Mouse (Mus musculus): ENCODE results near the gene Dnali1. TPM values are rescaled to one million over a fixed set of nuclear protein-coding genes. Genes with fewer than 3 reads are reported as not detected.

Gene Dnali1
- polyA plus RNA-seq, 1 experiment from 2014 or later: 0.28 TPM

- DNase-seq (ENCODE audit: low spot score): no peak
- Histone ChIP-seq H3K36me3 (no peaks in the 10 kb centered on the region), H3K27ac (no peak overlapping the region), H3K27me3 (ENCODE audit: insufficient read depth, poor library complexity, severe bottlenecking) (peaks cover 19% of the 10 kb centered on the region), H3K4me3 (no peak overlapping the region), H3K4me1 (no peaks in the 10 kb centered on the region), H3K9me3 (no peaks in the 10 kb centered on the region)
- 81% methylated on average over 11 of the region's 11 CpGs for WGBS
Measured at GRCm38 (mm10) chr4:125017431-125017830, 48.1 kb downstream of the Dnali1 start.

- no peaks in the 10 kb centered on the region for H3K9me3 ChIP-seq
- peaks cover 23% of the 10 kb centered on the region for H3K27me3 ChIP-seq (ENCODE audit: insufficient read depth, poor library complexity, severe bottlenecking)
- H3K27ac ChIP-seq: no peak within 1 kb of the TSS
- 81% methylated on average over 10 of the region's 10 CpGs for WGBS
- DNase-seq (ENCODE audit: low spot score): no peak
- no peaks in the 10 kb centered on the region for H3K4me1 ChIP-seq
- no peaks in the 10 kb centered on the region for H3K36me3 ChIP-seq
- H3K4me3 ChIP-seq: no peak within 1 kb of the TSS
Measured at GRCm38 (mm10) chr4:125015806-125016635, 49.5 kb downstream of the Dnali1 start, which contains the start of gene Gnl2. Gnl2 (plus strand) TSS chr4:125016585.

- H3K27ac ChIP-seq: no peak overlapping the region
- 60% methylated on average over 8 of the region's 8 CpGs for WGBS
- no peak overlapping the region for H3K4me3 ChIP-seq
- DNase-seq (ENCODE audit: low spot score): no peak
- H3K27me3 ChIP-seq (ENCODE audit: insufficient read depth, poor library complexity, severe bottlenecking): peaks cover 72% of the 10 kb centered on the region
- no peaks in the 10 kb centered on the region for H3K36me3 ChIP-seq
- peaks cover 6% of the 10 kb centered on the region for H3K4me1 ChIP-seq
- H3K9me3 ChIP-seq: no peaks in the 10 kb centered on the region
Measured at GRCm38 (mm10) chr4:125008712-125009111, 56.8 kb downstream of the Dnali1 start.

GRCm38 (mm10) chr4:125008220-125008619 lies 57.3 kb downstream of the Dnali1 start:
- Histone ChIP-seq H3K4me3 (no peak overlapping the region), H3K36me3 (no peaks in the 10 kb centered on the region), H3K9me3 (no peaks in the 10 kb centered on the region), H3K27ac (no peak overlapping the region), H3K4me1 (peaks cover 6% of the 10 kb centered on the region), H3K27me3 (ENCODE audit: insufficient read depth, poor library complexity, severe bottlenecking) (peaks cover 77% of the 10 kb centered on the region)
- 62% methylated on average over 6 of the region's 6 CpGs for WGBS
- DNase-seq (ENCODE audit: low spot score): no peak

- H3K9me3 ChIP-seq: no peaks in the 10 kb centered on the region
- H3K36me3 ChIP-seq: no peaks in the 10 kb centered on the region
- H3K4me3 ChIP-seq: no peak overlapping the region
- no peak for DNase-seq (ENCODE audit: low spot score)
- H3K4me1 ChIP-seq: peaks cover 11% of the 10 kb centered on the region
- no peak overlapping the region for H3K27ac ChIP-seq
- WGBS: 37% methylated on average over 15 of the region's 15 CpGs
- H3K27me3 ChIP-seq (ENCODE audit: insufficient read depth, poor library complexity, severe bottlenecking): peaks cover 71% of the 10 kb centered on the region
Measured at GRCm38 (mm10) chr4:125007460-125007859, 58.0 kb downstream of the Dnali1 start.

Other genes starting within 250 kb of the Dnali1 start
- 25.8 and 39.3 TPM in 2 replicates for gene Yrdc, start 215.0 kb downstream of the Dnali1 start, polyA plus RNA-seq (2016; fragmentation: Nextera tagmentation; extraction: Ambion mirVana)
- gene 1110065P20Rik, start 214.5 kb downstream of the Dnali1 start, polyA plus RNA-seq (2016; fragmentation: Nextera tagmentation; extraction: Ambion mirVana): 45.0 and 58.0 TPM in 2 replicates
- 0.09 and 0.11 TPM in 2 replicates for gene Maneal, start 203.5 kb downstream of the Dnali1 start, polyA plus RNA-seq (2016; fragmentation: Nextera tagmentation; extraction: Ambion mirVana)
- 0.08 TPM in 1 of 2 replicates, not detected in the other for gene Epha10, start 184.8 kb downstream of the Dnali1 start, polyA plus RNA-seq (2016; fragmentation: Nextera tagmentation; extraction: Ambion mirVana)
- 11.6 and 12.7 TPM in 2 replicates for gene 9930104L06Rik, start 128.7 kb downstream of the Dnali1 start, polyA plus RNA-seq (2016; fragmentation: Nextera tagmentation; extraction: Ambion mirVana)
- 147 and 176 TPM in 2 replicates for gene Cdca8, start 126.4 kb downstream of the Dnali1 start, polyA plus RNA-seq (2016; fragmentation: Nextera tagmentation; extraction: Ambion mirVana)
- gene Rspo1, start 79.3 kb downstream of the Dnali1 start, polyA plus RNA-seq (2016; fragmentation: Nextera tagmentation; extraction: Ambion mirVana): 6.2 and 12.9 TPM in 2 replicates
- gene Gnl2, start 49.1 kb downstream of the Dnali1 start, polyA plus RNA-seq (2016; fragmentation: Nextera tagmentation; extraction: Ambion mirVana): 71.8 and 86.2 TPM in 2 replicates
- gene Snip1, start 969 bp upstream of the Dnali1 start, polyA plus RNA-seq (2016; fragmentation: Nextera tagmentation; extraction: Ambion mirVana): 22.0 and 25.6 TPM in 2 replicates
- 43.6 and 55.6 TPM in 2 replicates for gene Meaf6, start 19.4 kb upstream of the Dnali1 start, polyA plus RNA-seq (2016; fragmentation: Nextera tagmentation; extraction: Ambion mirVana)
- 0.92 and 1.2 TPM in 2 replicates for gene Zc3h12a, start 62.1 kb upstream of the Dnali1 start, polyA plus RNA-seq (2016; fragmentation: Nextera tagmentation; extraction: Ambion mirVana)

All from heart, embryonic 10.5 days (tissue).